Mouse (Mus musculus): ENCODE measurements around the gene Grik1. TPM values are rescaled to one million over a fixed set of nuclear protein-coding genes. Genes with fewer than 3 reads are reported as not detected.

Grik1 gene
- not detected in 2 replicates for total RNA-seq (2017)

GRCm38 (mm10) chr16:88290132-88290772 is at the start of gene Grik1:
TSS of gene Grik1 (minus strand) at chr16:88290265.
- no peak for ATAC-seq (ENCODE audit: extremely low read depth, insufficient number of reproducible peaks, low FRiP score, poor library complexity, severe bottlenecking)

GRCm38 (mm10) chr16:88294209-88294608 is 4.1 kb upstream of the Grik1 start:
- no peak for ATAC-seq (ENCODE audit: extremely low read depth, insufficient number of reproducible peaks, low FRiP score, poor library complexity, severe bottlenecking)

- no peak for ATAC-seq (ENCODE audit: extremely low read depth, insufficient number of reproducible peaks, low FRiP score, poor library complexity, severe bottlenecking)
Observed at GRCm38 (mm10) chr16:88289421-88290081, 514 bp downstream of the Grik1 start.

DNA sequence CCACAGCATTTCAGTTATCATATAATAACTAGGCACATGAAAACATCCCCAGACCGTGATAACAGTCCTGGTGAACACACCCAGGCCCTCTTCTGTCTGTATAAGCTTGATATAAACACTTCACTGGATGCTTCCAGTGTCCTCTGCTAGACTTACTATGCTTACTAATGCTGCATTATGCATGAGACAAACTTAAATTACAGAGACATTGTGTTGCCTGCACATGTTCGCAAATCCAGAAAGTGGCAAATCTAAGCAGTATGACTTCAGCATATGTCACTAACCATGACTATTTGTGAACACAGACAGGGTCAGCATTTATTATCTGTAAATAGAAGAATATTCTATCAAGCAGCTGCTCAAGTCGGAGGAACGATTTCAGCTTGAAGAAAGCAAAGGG is 31.7 kb downstream of the Grik1 start:
- no peak for ATAC-seq (ENCODE audit: extremely low read depth, insufficient number of reproducible peaks, low FRiP score, poor library complexity, severe bottlenecking)

DNA sequence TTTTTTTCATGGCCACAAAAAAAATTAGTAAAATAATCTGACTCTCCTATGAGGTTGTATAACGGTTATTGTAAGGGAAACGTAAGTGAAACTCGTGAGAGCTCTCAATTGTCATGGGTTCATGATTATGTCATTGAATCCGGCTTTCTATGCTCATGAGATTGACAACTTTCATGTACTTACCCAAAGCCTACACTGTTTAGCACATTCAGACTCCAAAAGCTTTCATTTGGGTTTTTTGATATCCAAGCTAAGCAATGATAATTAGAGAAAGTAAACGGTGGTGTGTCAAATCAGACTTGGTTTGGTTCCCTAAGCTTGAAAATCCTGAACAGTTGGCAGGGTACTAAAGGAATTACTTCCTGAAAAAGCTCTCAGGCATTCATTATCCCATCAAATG is 33.0 kb downstream of the Grik1 start:
- ATAC-seq (ENCODE audit: extremely low read depth, insufficient number of reproducible peaks, low FRiP score, poor library complexity, severe bottlenecking) = no peak

GRCm38 (mm10) chr16:88256101-88256500 is 34.0 kb downstream of the Grik1 start:
- no peak for ATAC-seq (ENCODE audit: extremely low read depth, insufficient number of reproducible peaks, low FRiP score, poor library complexity, severe bottlenecking)

GRCm38 (mm10) chr16:88252676-88253075 is 37.4 kb downstream of the Grik1 start:
- ATAC-seq (ENCODE audit: extremely low read depth, insufficient number of reproducible peaks, low FRiP score, poor library complexity, severe bottlenecking) = no peak

GRCm38 (mm10) chr16:88251049-88251448 is 39.0 kb downstream of the Grik1 start:
- no peak for ATAC-seq (ENCODE audit: extremely low read depth, insufficient number of reproducible peaks, low FRiP score, poor library complexity, severe bottlenecking)

DNA sequence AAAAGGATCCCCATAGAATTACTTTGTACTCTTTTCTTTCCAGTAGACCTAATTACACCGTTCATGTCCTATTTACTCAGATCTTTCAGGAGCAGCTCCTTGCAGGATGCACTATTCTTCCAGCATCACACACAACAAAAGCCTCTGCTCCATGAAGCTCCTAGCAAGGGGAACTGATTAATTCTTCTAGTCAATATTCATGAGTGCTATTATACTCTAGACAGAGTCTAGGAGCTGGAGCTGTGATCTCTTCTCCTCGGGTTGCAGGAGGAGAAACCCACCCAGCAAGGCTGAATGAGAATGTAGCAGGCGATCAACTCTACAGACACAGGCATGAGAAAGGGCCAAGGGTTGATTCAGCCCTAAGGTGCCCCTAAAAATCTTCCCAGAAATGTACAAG is 40.2 kb downstream of the Grik1 start:
- no peak for ATAC-seq (ENCODE audit: extremely low read depth, insufficient number of reproducible peaks, low FRiP score, poor library complexity, severe bottlenecking)

GRCm38 (mm10) chr16:88247586-88247985 is 42.5 kb downstream of the Grik1 start:
- no peak for ATAC-seq (ENCODE audit: extremely low read depth, insufficient number of reproducible peaks, low FRiP score, poor library complexity, severe bottlenecking)

GRCm38 (mm10) chr16:88244658-88245057 is 45.4 kb downstream of the Grik1 start:
- no peak for ATAC-seq (ENCODE audit: extremely low read depth, insufficient number of reproducible peaks, low FRiP score, poor library complexity, severe bottlenecking)

GRCm38 (mm10) chr16:88225616-88226015 is 64.4 kb downstream of the Grik1 start:
- ATAC-seq (ENCODE audit: extremely low read depth, insufficient number of reproducible peaks, low FRiP score, poor library complexity, severe bottlenecking) = no peak

DNA sequence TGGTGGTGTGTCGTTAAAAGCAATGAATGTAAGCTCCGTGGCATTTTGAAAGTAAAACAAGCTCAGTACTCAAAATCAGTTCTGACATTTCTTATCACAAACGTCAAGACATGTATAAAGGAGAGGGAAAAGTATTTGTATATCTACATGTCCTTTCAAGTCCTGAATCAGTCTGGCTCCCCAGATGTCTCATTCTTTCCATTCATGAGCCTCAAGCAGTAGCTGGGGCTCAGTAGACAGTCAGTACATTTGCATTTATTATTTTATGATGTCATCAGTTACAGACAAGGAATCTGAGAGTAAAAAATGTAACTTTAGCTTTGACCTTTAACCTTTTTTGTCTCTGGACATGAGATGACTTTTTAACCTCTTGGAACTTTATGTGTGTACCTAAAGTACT is 68.1 kb downstream of the Grik1 start:
- ATAC-seq (ENCODE audit: extremely low read depth, insufficient number of reproducible peaks, low FRiP score, poor library complexity, severe bottlenecking) = no peak

GRCm38 (mm10) chr16:88212531-88212930 is 77.5 kb downstream of the Grik1 start:
- ATAC-seq (ENCODE audit: extremely low read depth, insufficient number of reproducible peaks, low FRiP score, poor library complexity, severe bottlenecking) = no peak

GRCm38 (mm10) chr16:88211852-88212251 is 78.2 kb downstream of the Grik1 start:
- no peak for ATAC-seq (ENCODE audit: extremely low read depth, insufficient number of reproducible peaks, low FRiP score, poor library complexity, severe bottlenecking)

- ATAC-seq (ENCODE audit: extremely low read depth, insufficient number of reproducible peaks, low FRiP score, poor library complexity, severe bottlenecking) = no peak
Observed at GRCm38 (mm10) chr16:88204400-88204799, 85.7 kb downstream of the Grik1 start.

GRCm38 (mm10) chr16:88203985-88204384 is 86.1 kb downstream of the Grik1 start:
- ATAC-seq (ENCODE audit: extremely low read depth, insufficient number of reproducible peaks, low FRiP score, poor library complexity, severe bottlenecking) = no peak

DNA sequence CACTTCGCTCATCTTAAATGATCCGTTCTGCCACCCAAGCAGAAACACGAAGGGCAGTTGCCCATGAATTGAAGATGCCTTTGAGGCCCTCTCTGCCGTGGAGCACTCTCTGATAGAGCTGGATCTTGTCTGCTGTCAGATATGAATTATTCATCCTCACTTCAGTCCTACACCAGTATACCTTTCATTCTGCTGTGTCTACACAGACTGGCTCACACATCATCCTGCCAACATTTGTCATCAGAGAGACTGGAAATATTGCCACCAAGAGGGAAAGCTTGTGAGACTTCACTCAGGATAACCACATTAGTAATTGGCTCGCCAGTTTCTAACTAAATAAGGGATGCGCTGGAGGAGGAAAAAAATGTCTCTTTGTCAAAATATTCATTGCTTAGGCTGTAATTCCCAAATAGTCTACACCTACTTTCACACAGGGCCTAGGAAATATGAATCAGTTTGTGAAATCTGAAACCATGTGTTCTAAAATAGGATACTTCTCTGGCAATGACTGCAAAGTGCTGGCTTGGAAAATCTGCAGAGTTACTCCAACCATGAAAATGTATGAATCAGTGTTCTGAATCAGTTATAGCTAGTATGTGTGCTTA is 102.5 kb downstream of the Grik1 start:
- no peak for ATAC-seq (ENCODE audit: extremely low read depth, insufficient number of reproducible peaks, low FRiP score, poor library complexity, severe bottlenecking)

- ATAC-seq (ENCODE audit: extremely low read depth, insufficient number of reproducible peaks, low FRiP score, poor library complexity, severe bottlenecking) = no peak
Observed at GRCm38 (mm10) chr16:88178813-88179212, 111.3 kb downstream of the Grik1 start.

DNA sequence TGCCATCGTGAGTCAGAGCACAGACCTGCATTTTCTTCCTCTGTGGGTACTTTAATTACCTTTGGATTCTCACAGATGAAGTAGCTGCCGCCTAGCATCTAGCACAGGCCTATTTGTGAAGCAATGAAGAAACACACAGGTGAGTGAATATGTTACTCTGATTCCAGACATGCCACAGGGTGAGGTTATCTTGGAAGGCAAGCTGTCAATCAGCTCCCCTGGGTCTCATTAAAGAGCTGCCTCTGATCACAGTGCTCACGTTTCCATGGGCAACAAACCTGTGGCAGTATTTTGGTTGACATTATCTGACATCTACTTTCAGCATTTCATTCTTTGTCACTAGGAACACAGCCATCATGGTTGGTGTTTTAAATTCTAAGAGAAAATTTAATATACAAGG is 112.7 kb downstream of the Grik1 start:
- ATAC-seq (ENCODE audit: extremely low read depth, insufficient number of reproducible peaks, low FRiP score, poor library complexity, severe bottlenecking) = no peak

Measured in neutrophil, adult 5-6 weeks (primary cell).